Mouse (Mus musculus): Measurements from ENCODE around the gene Mapk10. TPM values are rescaled to one million over a fixed set of nuclear protein-coding genes. Genes with fewer than 3 reads are reported as not detected.

The Mapk10 gene
- total and polyA plus RNA-seq, 3 experiments = 0.27 TPM; not detected in 2

- H3K36me3 ChIP-seq (replicated peaks) = no peaks in the 10 kb centered on the region
- no peak overlapping the region for H3K4me3 ChIP-seq (ENCODE audit: low read depth, low read length)
- no peaks in the 10 kb centered on the region for H3K27me3 ChIP-seq (ENCODE audit: insufficient read depth, low read length)
- ATAC-seq (ENCODE audit: extremely low read depth, insufficient number of reproducible peaks, low FRiP score, poor library complexity, severe bottlenecking) (no peak), DNase-seq (ENCODE audit: low spot score) (no peak)
- TF ChIP-seq POLR2AphosphoS5 (IDR thresholded peaks at IDR 0.05; ENCODE audit: insufficient replicate concordance, low read depth, low read length) (no peak), GATA2 (IDR thresholded peaks at IDR 0.05; ENCODE audit: borderline replicate concordance, low read depth, low read length) (no peak), TAL1 (conservative IDR thresholded peaks at IDR 0.05; ENCODE audit: low read depth, low read length) (no peak), GATA1 (IDR thresholded peaks at IDR 0.05; ENCODE audit: borderline replicate concordance, low read length) (no peak), CTCF (IDR thresholded peaks at IDR 0.05; ENCODE audit: low read depth, low read length) (no peak)
- no peaks in the 10 kb centered on the region for H3K4me1 ChIP-seq (ENCODE audit: insufficient read depth, low read depth, low read length)
- peaks cover 55% of the 10 kb centered on the region for H3K9me3 ChIP-seq (replicated peaks)
Measured at GRCm38 (mm10) chr5:103194549-103194948, 16.6 kb downstream of the Mapk10 start.

GRCm38 (mm10) chr5:103193700-103194099 is 17.4 kb downstream of the Mapk10 start:
- no peak for TF ChIP-seq POLR2AphosphoS5 (IDR thresholded peaks at IDR 0.05; ENCODE audit: insufficient replicate concordance, low read depth, low read length)
- no peak for TF ChIP-seq GATA1 (IDR thresholded peaks at IDR 0.05; ENCODE audit: borderline replicate concordance, low read length)
- no peak for TF ChIP-seq GATA2 (IDR thresholded peaks at IDR 0.05; ENCODE audit: borderline replicate concordance, low read depth, low read length)
- TF ChIP-seq CTCF (IDR thresholded peaks at IDR 0.05; ENCODE audit: low read depth, low read length) = no peak
- TF ChIP-seq TAL1 (conservative IDR thresholded peaks at IDR 0.05; ENCODE audit: low read depth, low read length) = no peak
- no peaks in the 10 kb centered on the region for H3K27me3 ChIP-seq (ENCODE audit: insufficient read depth, low read length)
- DNase-seq (ENCODE audit: low spot score) = no peak
- no peaks in the 10 kb centered on the region for H3K4me1 ChIP-seq (ENCODE audit: insufficient read depth, low read depth, low read length)
- H3K4me3 ChIP-seq (ENCODE audit: low read depth, low read length) = no peak overlapping the region
- H3K9me3 ChIP-seq (replicated peaks) = peaks cover 56% of the 10 kb centered on the region
- ATAC-seq (ENCODE audit: extremely low read depth, insufficient number of reproducible peaks, low FRiP score, poor library complexity, severe bottlenecking) = no peak
- H3K36me3 ChIP-seq (replicated peaks) = no peaks in the 10 kb centered on the region

GRCm38 (mm10) chr5:103191577-103191976 is 19.6 kb downstream of the Mapk10 start:
- no peaks in the 10 kb centered on the region for H3K4me1 ChIP-seq (ENCODE audit: insufficient read depth, low read depth, low read length)
- no peaks in the 10 kb centered on the region for H3K27me3 ChIP-seq (ENCODE audit: insufficient read depth, low read length)
- no peaks in the 10 kb centered on the region for H3K36me3 ChIP-seq (replicated peaks)
- no peak for ATAC-seq (ENCODE audit: extremely low read depth, insufficient number of reproducible peaks, low FRiP score, poor library complexity, severe bottlenecking)
- TF ChIP-seq TAL1 (conservative IDR thresholded peaks at IDR 0.05; ENCODE audit: low read depth, low read length) (no peak), GATA2 (IDR thresholded peaks at IDR 0.05; ENCODE audit: borderline replicate concordance, low read depth, low read length) (no peak), GATA1 (IDR thresholded peaks at IDR 0.05; ENCODE audit: borderline replicate concordance, low read length) (no peak), POLR2AphosphoS5 (IDR thresholded peaks at IDR 0.05; ENCODE audit: insufficient replicate concordance, low read depth, low read length) (no peak), CTCF (IDR thresholded peaks at IDR 0.05; ENCODE audit: low read depth, low read length) (no peak)
- no peak overlapping the region for H3K4me3 ChIP-seq (ENCODE audit: low read depth, low read length)
- DNase-seq (ENCODE audit: low spot score) = no peak
- peaks cover 52% of the 10 kb centered on the region for H3K9me3 ChIP-seq (replicated peaks)

GRCm38 (mm10) chr5:103184256-103184655 is 26.9 kb downstream of the Mapk10 start:
- ATAC-seq (ENCODE audit: extremely low read depth, insufficient number of reproducible peaks, low FRiP score, poor library complexity, severe bottlenecking) (no peak), DNase-seq (ENCODE audit: low spot score) (no peak)
- Histone ChIP-seq H3K4me1 (ENCODE audit: insufficient read depth, low read depth, low read length) (no peaks in the 10 kb centered on the region), H3K36me3 (replicated peaks) (no peaks in the 10 kb centered on the region), H3K27me3 (ENCODE audit: insufficient read depth, low read length) (no peaks in the 10 kb centered on the region), H3K9me3 (replicated peaks) (peaks cover 38% of the 10 kb centered on the region), H3K4me3 (ENCODE audit: low read depth, low read length) (no peak overlapping the region)
- TF ChIP-seq GATA1 (IDR thresholded peaks at IDR 0.05; ENCODE audit: borderline replicate concordance, low read length) (no peak), GATA2 (IDR thresholded peaks at IDR 0.05; ENCODE audit: borderline replicate concordance, low read depth, low read length) (no peak), CTCF (IDR thresholded peaks at IDR 0.05; ENCODE audit: low read depth, low read length) (no peak), TAL1 (conservative IDR thresholded peaks at IDR 0.05; ENCODE audit: low read depth, low read length) (no peak), POLR2AphosphoS5 (IDR thresholded peaks at IDR 0.05; ENCODE audit: insufficient replicate concordance, low read depth, low read length) (no peak)

- H3K27me3 ChIP-seq (ENCODE audit: insufficient read depth, low read length) = no peaks in the 10 kb centered on the region
- TF ChIP-seq GATA2 (IDR thresholded peaks at IDR 0.05; ENCODE audit: borderline replicate concordance, low read depth, low read length) = no peak
- no peak for TF ChIP-seq POLR2AphosphoS5 (IDR thresholded peaks at IDR 0.05; ENCODE audit: insufficient replicate concordance, low read depth, low read length)
- TF ChIP-seq TAL1 (conservative IDR thresholded peaks at IDR 0.05; ENCODE audit: low read depth, low read length) = no peak
- TF ChIP-seq CTCF (IDR thresholded peaks at IDR 0.05; ENCODE audit: low read depth, low read length) = no peak
- TF ChIP-seq GATA1 (IDR thresholded peaks at IDR 0.05; ENCODE audit: borderline replicate concordance, low read length) = no peak
- DNase-seq (ENCODE audit: low spot score) (no peak), ATAC-seq (ENCODE audit: extremely low read depth, insufficient number of reproducible peaks, low FRiP score, poor library complexity, severe bottlenecking) (no peak)
- peaks cover 44% of the 10 kb centered on the region for H3K9me3 ChIP-seq (replicated peaks)
- no peak overlapping the region for H3K4me3 ChIP-seq (ENCODE audit: low read depth, low read length)
- H3K36me3 ChIP-seq (replicated peaks) = no peaks in the 10 kb centered on the region
- H3K4me1 ChIP-seq (ENCODE audit: insufficient read depth, low read depth, low read length) = no peaks in the 10 kb centered on the region
Measured at GRCm38 (mm10) chr5:103181622-103182021, 29.5 kb downstream of the Mapk10 start.

GRCm38 (mm10) chr5:103177010-103177409 is 34.1 kb downstream of the Mapk10 start:
- Histone ChIP-seq H3K36me3 (replicated peaks) (no peaks in the 10 kb centered on the region), H3K9me3 (replicated peaks) (peaks cover 51% of the 10 kb centered on the region), H3K4me3 (ENCODE audit: low read depth, low read length) (no peak overlapping the region), H3K4me1 (ENCODE audit: insufficient read depth, low read depth, low read length) (no peaks in the 10 kb centered on the region), H3K27me3 (ENCODE audit: insufficient read depth, low read length) (no peaks in the 10 kb centered on the region)
- TF ChIP-seq CTCF (IDR thresholded peaks at IDR 0.05; ENCODE audit: low read depth, low read length) = no peak
- TF ChIP-seq TAL1 (conservative IDR thresholded peaks at IDR 0.05; ENCODE audit: low read depth, low read length) = no peak
- TF ChIP-seq POLR2AphosphoS5 (IDR thresholded peaks at IDR 0.05; ENCODE audit: insufficient replicate concordance, low read depth, low read length) = no peak
- TF ChIP-seq GATA2 (IDR thresholded peaks at IDR 0.05; ENCODE audit: borderline replicate concordance, low read depth, low read length) = no peak
- no peak for TF ChIP-seq GATA1 (IDR thresholded peaks at IDR 0.05; ENCODE audit: borderline replicate concordance, low read length)
- ATAC-seq (ENCODE audit: extremely low read depth, insufficient number of reproducible peaks, low FRiP score, poor library complexity, severe bottlenecking) = no peak
- DNase-seq (ENCODE audit: low spot score) = no peak

All from G1E (cell line).